In the genomic region with DNA sequence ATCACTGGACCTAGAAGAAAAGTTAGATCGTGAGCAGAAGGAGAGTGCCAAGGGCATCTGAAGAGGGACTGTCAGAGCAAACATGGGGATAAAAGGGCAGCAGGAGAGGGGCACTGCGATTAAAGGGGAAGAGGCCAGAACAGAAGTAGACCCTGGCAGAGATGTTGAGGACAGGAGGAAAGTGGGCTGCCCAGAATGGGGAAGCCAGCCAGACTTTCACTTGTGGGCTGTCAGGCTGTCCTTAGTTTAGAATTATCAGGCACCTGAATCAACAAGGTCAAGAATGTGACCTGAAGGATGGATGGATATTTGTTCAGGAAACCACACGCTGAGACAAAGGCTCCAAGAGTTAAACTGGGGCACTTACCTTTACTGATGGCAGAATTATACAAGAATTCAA, we compare ENCODE assay signal across 8 mouse cellular contexts.
DNase-seq lines count a peak whose midpoint lies in the region; ATAC-seq and TF ChIP-seq lines count a peak whose summit lies in the region.

No protein-coding gene starts in this region.

- H3K4me2 ChIP-seq in heart, embryonic 15.5 days: peak overlapping the region; percentile 32; the same call in 1 of the 2 replicates
- peak overlapping the region; percentile 25 for H3K4me2 ChIP-seq in neural tube, embryonic 12.5 days (replicated peaks)
- no peak overlapping the region for H3K4me2 ChIP-seq in neural tube, embryonic 15.5 days
- H3K4me2 ChIP-seq in intestine, embryonic 16.5 days (ENCODE audit: low read depth, low read length): no peak overlapping the region
- no peak overlapping the region for H3K4me2 ChIP-seq in stomach, postnatal 0 days (replicated peaks; ENCODE audit: low read depth)

- no peak overlapping the region for H3K4me3 ChIP-seq in heart, embryonic 15.5 days
- H3K4me3 ChIP-seq in neural tube, embryonic 12.5 days: no peak overlapping the region
- no peak overlapping the region for H3K4me3 ChIP-seq in neural tube, embryonic 15.5 days (replicated peaks)
- H3K4me3 ChIP-seq in intestine, embryonic 16.5 days (ENCODE audit: low read length): no peak overlapping the region
- no peak overlapping the region for H3K4me3 ChIP-seq in stomach, postnatal 0 days (ENCODE audit: low read depth, low read length)

- intact Hi-C loops in heart, postnatal 36 days (cut with DNase I): no loop called here

- peak overlapping the region; percentile 71 for H3K27ac ChIP-seq in heart, embryonic 15.5 days
- no peak overlapping the region for H3K27ac ChIP-seq in neural tube, embryonic 12.5 days
- H3K27ac ChIP-seq in neural tube, embryonic 15.5 days (replicated peaks): no peak overlapping the region
- no peak overlapping the region for H3K27ac ChIP-seq in intestine, embryonic 16.5 days (ENCODE audit: low read length)
- peak overlapping the region; percentile 30 for H3K27ac ChIP-seq in stomach, postnatal 0 days (replicated peaks)

- WGBS in heart, embryonic 15.5 days: 24% methylated on average over 3 of the region's 3 CpGs
- WGBS in neural tube, embryonic 12.5 days: 18% methylated on average over 3 of the region's 3 CpGs
- WGBS in neural tube, embryonic 15.5 days: 16% methylated on average over 3 of the region's 3 CpGs
- WGBS in intestine, embryonic 16.5 days: 18% methylated on average over 3 of the region's 3 CpGs
- 17% methylated on average over 3 of the region's 3 CpGs for WGBS in stomach, postnatal 0 days

- no peaks in the 10 kb centered on the region for H3K36me3 ChIP-seq in heart, embryonic 15.5 days
- H3K36me3 ChIP-seq in neural tube, embryonic 12.5 days: no peaks in the 10 kb centered on the region
- H3K36me3 ChIP-seq in neural tube, embryonic 15.5 days: no peaks in the 10 kb centered on the region
- no peaks in the 10 kb centered on the region for H3K36me3 ChIP-seq in intestine, embryonic 16.5 days (ENCODE audit: control insufficient read depth, insufficient read depth, low read length)
- H3K36me3 ChIP-seq in stomach, postnatal 0 days (ENCODE audit: control insufficient read depth, insufficient read depth, low read length): no peaks in the 10 kb centered on the region

- TF ChIP-seq EP300 in stomach, postnatal 0 days (optimal IDR thresholded peaks at IDR 0.05): no peak

- H3K27me3 ChIP-seq in heart, embryonic 15.5 days: no peaks in the 10 kb centered on the region
- no peaks in the 10 kb centered on the region for H3K27me3 ChIP-seq in neural tube, embryonic 12.5 days (replicated peaks)
- no peaks in the 10 kb centered on the region for H3K27me3 ChIP-seq in neural tube, embryonic 15.5 days (replicated peaks)
- no peaks in the 10 kb centered on the region for H3K27me3 ChIP-seq in intestine, embryonic 16.5 days (replicated peaks; ENCODE audit: control insufficient read depth, insufficient read depth, low read length)
- no peaks in the 10 kb centered on the region for H3K27me3 ChIP-seq in stomach, postnatal 0 days (ENCODE audit: control insufficient read depth, insufficient read depth, low read length)

- ATAC-seq in heart, embryonic 15.5 days (replicated peaks; ENCODE audit: insufficient number of reproducible peaks, insufficient read depth, low FRiP score, low read depth): no peak
- no peak for ATAC-seq in neural tube, embryonic 12.5 days (ENCODE audit: low FRiP score, low read depth)
- ATAC-seq in neural tube, embryonic 15.5 days (ENCODE audit: low FRiP score): no peak
- ATAC-seq in intestine, embryonic 16.5 days: 0 out of 2 replicates have a peak, but pooled peaks have one; percentile 8
- ATAC-seq in stomach, postnatal 0 days (ENCODE audit: low FRiP score, low TSS enrichment): 0 out of 2 replicates have a peak, but pooled peaks have one; percentile 9

- H3K9ac ChIP-seq in heart, embryonic 15.5 days: no peak overlapping the region
- no peak overlapping the region for H3K9ac ChIP-seq in neural tube, embryonic 12.5 days
- no peak overlapping the region for H3K9ac ChIP-seq in neural tube, embryonic 15.5 days (replicated peaks)
- H3K9ac ChIP-seq in intestine, embryonic 16.5 days (ENCODE audit: low read depth, low read length): no peak overlapping the region
- no peak overlapping the region for H3K9ac ChIP-seq in stomach, postnatal 0 days (ENCODE audit: low read length)

- peaks cover 19% of the 10 kb centered on the region for H3K4me1 ChIP-seq in heart, embryonic 15.5 days (replicated peaks)
- H3K4me1 ChIP-seq in neural tube, embryonic 12.5 days: peaks cover 14% of the 10 kb centered on the region
- peaks cover 8% of the 10 kb centered on the region for H3K4me1 ChIP-seq in neural tube, embryonic 15.5 days
- peaks cover 11% of the 10 kb centered on the region for H3K4me1 ChIP-seq in intestine, embryonic 16.5 days (ENCODE audit: control insufficient read depth, insufficient read depth, low read length)
- H3K4me1 ChIP-seq in stomach, postnatal 0 days (replicated peaks; ENCODE audit: control insufficient read depth, insufficient read depth): 0 out of 2 replicates have a peak, but pooled peaks cover 2% of the 10 kb centered on the region

- no peaks in the 10 kb centered on the region for H3K9me3 ChIP-seq in heart, embryonic 15.5 days (replicated peaks)
- H3K9me3 ChIP-seq in neural tube, embryonic 12.5 days: no peaks in the 10 kb centered on the region
- H3K9me3 ChIP-seq in neural tube, embryonic 15.5 days (replicated peaks): no peaks in the 10 kb centered on the region
- no peaks in the 10 kb centered on the region for H3K9me3 ChIP-seq in intestine, embryonic 16.5 days (ENCODE audit: control insufficient read depth, low read length)
- H3K9me3 ChIP-seq in stomach, postnatal 0 days (ENCODE audit: control insufficient read depth, low read length): no peaks in the 10 kb centered on the region

- TF ChIP-seq CTCF in stomach, postnatal 0 days (IDR thresholded peaks at IDR 0.05; ENCODE audit: low read depth): no peak

- no peak for DNase-seq in heart, postnatal 36 days
- no peak for DNase-seq in stomach, postnatal 0 days (ENCODE audit: low spot score)
- no peak for DNase-seq in right cerebral cortex, postnatal 4 days
- no peak for DNase-seq in adrenal gland, adult 18-20 months (ENCODE audit: low spot score in 2 of 2)

Comparison
In these comparisons a context has a peak if more than half of its experiments do, and no peak if none do; other contexts are left out.
1. H3K4me2 ChIP-seq: peak in heart, embryonic 15.5 days (single experiment) and neural tube, embryonic 12.5 days (single experiment); none in neural tube, embryonic 15.5 days (single experiment), intestine, embryonic 16.5 days (single experiment) and stomach, postnatal 0 days (single experiment).
2. ATAC-seq: peak in intestine, embryonic 16.5 days (single experiment) and stomach, postnatal 0 days (single experiment); none in heart, embryonic 15.5 days (single experiment), neural tube, embryonic 12.5 days (single experiment) and neural tube, embryonic 15.5 days (single experiment).
3. H3K27ac ChIP-seq: peak in heart, embryonic 15.5 days (single experiment) and stomach, postnatal 0 days (single experiment); none in neural tube, embryonic 12.5 days (single experiment), neural tube, embryonic 15.5 days (single experiment) and intestine, embryonic 16.5 days (single experiment).